Mouse (Mus musculus) forebrain, embryonic 10.5 days (tissue): ENCODE data around the gene Ly6g5b. TPM values are rescaled to one million over a fixed set of nuclear protein-coding genes. Genes with fewer than 3 reads are reported as not detected.
A peak's percentile ranks its signal among the peaks of the same experiment; 100 is the strongest.

Experiments
- DNase-seq: peaks from one replicate; pipeline ENCODE4 v3.0.0-alpha.2; 2017; ENCODE audit warnings: low spot score; ENCODE audit errors: extremely low spot score
- H3K27ac ChIP-seq: fragments of 300-500 bp; sonication (generic); 2 replicates; pipeline ENCODE4 v1.5.1; 2016; ENCODE audit warnings: mild to moderate bottlenecking
- H3K27me3 ChIP-seq: fragments of 300-500 bp; sonication (generic); 2 replicates; pipeline ENCODE4 v1.6.1; 2016; ENCODE audit warnings: mild to moderate bottlenecking; ENCODE audit not compliant: poor library complexity, severe bottlenecking
- H3K36me3 ChIP-seq: fragments of 300-500 bp; sonication (generic); replicated peaks from 2 replicates; pipeline ENCODE4 v1.6.1; 2016; ENCODE audit warnings: mild to moderate bottlenecking, moderate library complexity
- H3K4me1 ChIP-seq: fragments of 300-500 bp; sonication (generic); 2 replicates; pipeline ENCODE4 v1.6.1; 2016
- H3K4me3 ChIP-seq: fragments of 300-500 bp; sonication (generic); 2 replicates; pipeline ENCODE4 v1.5.1; 2016; ENCODE audit warnings: mild to moderate bottlenecking, moderate library complexity
- H3K9me3 ChIP-seq: fragments of 300-500 bp; sonication (generic); 2 replicates; pipeline ENCODE4 v1.6.1; 2016; ENCODE audit warnings: mild to moderate bottlenecking, moderate library complexity
- WGBS: fragments of 180-500 bp; shearing (Covaris S2); methylation state at CpG from one replicate; pipeline ENCODE4 v1.1.7; 2016; 5-methylcytosine and 5-hydroxymethylcytosine counted together
- polyA plus RNA-seq: library from polyadenylated mRNA; unstranded; fragments of >200 nt; fragmentation: Nextera tagmentation; extraction: Ambion mirVana; gene quantifications from 2 replicates; pipeline ENCODE4 v1.2.1, GENCODE M21; 2016

The Ly6g5b gene
- polyA plus RNA-seq, 1 experiment from 2014 or later: 1.4 TPM

DNA sequence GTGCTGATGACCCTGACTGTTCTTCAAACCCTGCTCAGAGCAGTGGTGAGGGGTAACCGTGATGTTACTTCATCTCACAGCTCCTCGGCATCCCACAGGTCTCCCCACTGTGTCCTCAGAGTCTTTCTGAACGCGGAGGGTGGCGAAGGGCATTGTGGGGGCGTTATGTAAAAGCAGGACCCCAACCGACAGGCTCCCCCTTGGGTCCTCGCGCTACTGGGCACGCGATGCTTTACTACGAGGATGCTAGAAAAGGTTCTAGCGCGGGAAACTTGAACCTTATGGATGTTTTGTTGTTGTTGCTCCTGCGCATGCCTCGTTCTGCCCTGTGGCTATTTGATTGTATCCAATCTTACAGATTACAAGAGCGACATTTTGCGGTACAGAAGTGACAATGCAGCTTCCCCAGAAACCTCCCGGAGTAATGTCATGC lies 6.7 kb upstream of the Ly6g5b start, which contains the start of gene Csnk2b:
Csnk2b (minus strand) TSS at position 183 of the 433 bp plus-strand sequence.
- WGBS: under 1% methylated on average over 19 of the region's 19 CpGs
- Histone ChIP-seq H3K27me3 (no peaks in the 10 kb centered on the region), H3K9me3 (no peaks in the 10 kb centered on the region), H3K4me1 (peaks cover 46% of the 10 kb centered on the region), H3K36me3 (peaks cover 54% of the 10 kb centered on the region), H3K4me3 (peak within 1 kb of the TSS; percentile 82), H3K27ac (peak within 1 kb of the TSS; percentile 93)
- no peak for DNase-seq

DNA sequence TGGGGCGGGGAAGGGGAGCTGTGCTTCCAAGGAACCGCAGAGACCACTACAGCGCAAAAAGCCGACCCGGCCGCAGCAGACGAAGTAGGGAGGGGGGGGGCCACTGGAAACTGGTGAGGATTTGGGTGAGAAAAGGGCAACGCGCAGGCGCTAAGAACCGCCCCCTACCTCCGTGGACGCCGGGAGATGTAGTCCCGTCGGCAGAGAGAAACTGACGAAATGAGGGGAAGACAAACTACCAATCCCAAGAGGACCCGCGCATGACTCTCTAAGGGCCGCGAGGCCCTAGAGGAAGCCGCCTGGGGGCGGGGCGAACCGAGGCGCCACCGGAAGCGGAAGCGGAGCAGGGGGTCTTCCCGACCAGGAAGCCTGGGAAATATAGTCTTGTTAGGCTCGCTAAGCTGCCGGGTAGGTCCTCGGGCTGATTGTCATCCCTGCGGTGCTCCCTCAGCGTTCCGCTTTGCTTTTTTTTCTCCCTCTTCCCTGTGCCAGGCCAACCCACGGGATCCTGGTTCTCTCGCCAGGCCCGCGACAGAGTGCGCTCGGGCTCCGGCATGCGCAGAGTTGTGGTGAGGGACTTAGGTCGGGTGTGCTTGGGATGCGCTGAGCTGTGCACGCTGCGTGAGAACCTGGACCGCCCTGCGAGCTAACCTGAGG lies 6.0 kb upstream of the Ly6g5b start, which contains the start of gene Gpank1:
Gpank1 (plus strand) TSS at position 313 of the 657 bp plus-strand sequence.
- Histone ChIP-seq H3K4me1 (peaks cover 39% of the 10 kb centered on the region), H3K9me3 (no peaks in the 10 kb centered on the region), H3K4me3 (peak within 1 kb of the TSS; percentile 82), H3K27ac (peak within 1 kb of the TSS; percentile 93), H3K36me3 (peaks cover 59% of the 10 kb centered on the region), H3K27me3 (no peaks in the 10 kb centered on the region)
- under 1% methylated on average over 50 of the region's 50 CpGs for WGBS
- DNase-seq: peak; percentile 97

DNA sequence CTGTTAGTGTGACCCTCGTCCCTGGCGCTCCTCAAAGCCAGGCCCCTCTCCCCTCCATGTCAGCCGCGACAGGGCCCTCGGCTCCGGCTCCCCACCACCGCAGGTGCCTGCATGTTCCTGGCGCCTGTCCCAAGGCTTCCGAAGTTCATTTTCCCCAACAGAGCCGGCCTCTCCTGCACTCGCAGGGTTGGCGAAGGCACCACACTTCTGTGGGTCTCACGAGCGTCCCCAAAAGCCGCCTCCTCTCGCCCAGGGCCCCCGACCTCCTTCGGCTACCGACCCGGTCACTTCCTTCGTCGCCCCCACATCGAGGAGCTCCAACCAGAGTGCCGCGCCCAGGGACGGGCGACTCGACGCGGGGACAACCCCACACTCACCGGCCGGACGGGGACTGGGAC lies 5.5 kb upstream of the Ly6g5b start:
- H3K9me3 ChIP-seq: no peaks in the 10 kb centered on the region
- H3K4me1 ChIP-seq: peaks cover 34% of the 10 kb centered on the region
- under 1% methylated on average over 33 of the region's 33 CpGs for WGBS
- peak overlapping the region; percentile 82 for H3K4me3 ChIP-seq
- H3K27me3 ChIP-seq: no peaks in the 10 kb centered on the region
- peaks cover 64% of the 10 kb centered on the region for H3K36me3 ChIP-seq
- DNase-seq: no peak
- H3K27ac ChIP-seq: peak overlapping the region; percentile 93

DNA sequence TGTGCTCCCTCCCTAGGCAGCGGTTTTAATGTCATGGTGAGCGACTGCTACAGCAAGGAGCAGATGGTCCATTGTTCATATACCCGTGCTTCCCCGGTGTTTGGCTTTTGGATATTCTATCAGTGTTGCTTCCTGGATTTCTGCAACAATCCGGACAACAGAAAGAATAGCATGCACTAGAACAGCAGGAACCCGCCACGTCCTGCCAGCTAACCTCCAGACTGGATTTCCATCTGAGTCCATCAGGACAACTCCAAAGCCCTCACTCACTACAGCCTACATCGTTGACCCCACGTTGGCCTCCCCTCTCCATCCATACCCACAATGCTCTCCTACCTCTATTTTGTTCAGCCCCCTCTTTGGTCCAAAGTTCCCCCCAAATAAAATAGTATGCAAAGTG lies 3.5 kb downstream of the Ly6g5b start:
- 87% methylated on average over 9 of the region's 9 CpGs for WGBS
- no peaks in the 10 kb centered on the region for H3K9me3 ChIP-seq
- no peaks in the 10 kb centered on the region for H3K27me3 ChIP-seq
- no peak overlapping the region for H3K4me3 ChIP-seq
- H3K27ac ChIP-seq: no peak overlapping the region
- H3K36me3 ChIP-seq: peaks cover 30% of the 10 kb centered on the region
- H3K4me1 ChIP-seq: no peaks in the 10 kb centered on the region
- no peak for DNase-seq

DNA sequence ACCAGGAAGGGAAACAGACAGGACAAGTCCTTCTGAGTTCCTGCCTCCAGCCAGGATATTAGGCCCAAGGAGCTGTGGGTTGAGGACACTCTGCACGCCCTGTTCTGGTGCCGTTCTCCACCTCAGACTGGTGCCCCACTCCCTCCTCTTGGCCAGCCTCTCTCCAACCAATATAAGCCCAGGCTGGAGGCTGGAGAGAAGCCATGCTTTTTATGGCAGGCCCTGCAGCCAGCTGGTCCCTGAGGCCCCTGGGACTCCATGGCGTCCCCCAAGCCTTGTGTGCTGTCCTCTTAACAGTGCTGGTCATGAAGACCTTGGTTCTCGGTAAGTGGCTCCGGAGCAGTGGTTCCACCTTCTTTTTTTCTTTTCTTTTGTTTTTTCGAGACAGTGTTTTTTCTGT lies 7.1 kb downstream of the Ly6g5b start, which contains the start of gene Ly6g5c:
Ly6g5c (plus strand) TSS at position 183 of the 400 bp plus-strand sequence.
- Histone ChIP-seq H3K36me3 (peaks cover 7% of the 10 kb centered on the region), H3K27ac (no peak within 1 kb of the TSS), H3K27me3 (no peaks in the 10 kb centered on the region), H3K9me3 (no peaks in the 10 kb centered on the region), H3K4me3 (no peak within 1 kb of the TSS), H3K4me1 (peaks cover 11% of the 10 kb centered on the region)
- DNase-seq: no peak
- 91% methylated on average over 6 of the region's 6 CpGs for WGBS

DNA sequence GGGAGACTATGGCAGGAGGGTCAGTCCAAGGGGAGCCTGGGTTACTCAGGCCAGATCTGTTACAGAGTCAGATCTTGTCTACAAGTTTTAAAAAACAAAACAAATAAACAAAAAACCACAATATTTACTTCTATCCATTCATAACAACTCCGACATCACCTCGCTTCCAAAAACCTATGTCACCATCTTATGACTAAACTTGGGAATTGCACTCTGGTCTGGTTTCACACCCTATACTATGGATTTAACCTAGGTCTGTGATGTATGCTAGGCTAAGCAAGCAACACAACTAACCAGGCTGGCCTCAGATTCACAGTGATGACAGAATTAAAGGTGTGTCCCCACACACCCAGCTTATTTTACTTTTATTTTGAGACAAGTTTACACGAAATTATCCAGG lies 8.7 kb downstream of the Ly6g5b start:
- Histone ChIP-seq H3K9me3 (no peaks in the 10 kb centered on the region), H3K27me3 (no peaks in the 10 kb centered on the region), H3K36me3 (peaks cover 23% of the 10 kb centered on the region), H3K4me1 (peaks cover 11% of the 10 kb centered on the region), H3K4me3 (peak overlapping the region; percentile 28; the same call in 1 of the 2 replicates), H3K27ac (peak overlapping the region; percentile 82)
- no peak for DNase-seq
- 81% methylated on average over 3 of the region's 3 CpGs for WGBS

DNA sequence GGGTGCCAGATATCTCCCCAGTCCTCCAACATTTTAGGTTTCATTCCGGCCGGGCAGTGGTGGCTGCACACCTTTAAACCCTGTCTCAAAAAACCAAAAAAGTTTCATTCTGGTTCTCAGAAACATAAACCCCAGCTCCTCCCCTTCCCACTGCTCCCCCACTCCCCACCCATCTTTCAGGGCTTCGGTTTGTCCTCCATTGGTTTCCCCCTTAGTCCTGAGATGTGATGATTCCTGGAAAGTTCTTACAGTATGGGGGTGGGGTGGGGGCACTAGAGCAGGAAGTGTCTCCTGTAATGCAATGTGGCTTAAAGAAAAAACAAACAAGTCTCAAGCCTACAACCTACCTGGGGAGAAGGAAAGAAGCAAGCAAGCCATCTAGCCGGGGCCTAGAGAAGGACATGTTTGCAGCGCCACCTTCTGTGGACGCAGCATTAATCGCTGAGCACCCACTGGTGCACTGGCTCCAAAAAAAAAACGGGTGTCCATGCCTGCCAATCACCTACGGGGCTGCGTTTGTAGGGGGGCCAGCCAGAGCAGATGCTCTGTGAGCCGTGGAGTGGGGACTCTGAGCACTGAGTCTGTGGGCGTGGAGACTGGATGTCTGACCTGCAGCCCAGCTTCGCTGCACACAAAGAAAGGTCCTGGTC lies 9.4 kb downstream of the Ly6g5b start:
- Histone ChIP-seq H3K27ac (peak overlapping the region; percentile 82), H3K4me3 (peak overlapping the region; percentile 28), H3K27me3 (no peaks in the 10 kb centered on the region), H3K9me3 (no peaks in the 10 kb centered on the region), H3K36me3 (peaks cover 30% of the 10 kb centered on the region), H3K4me1 (peaks cover 11% of the 10 kb centered on the region)
- WGBS: 27% methylated on average over 13 of the region's 13 CpGs
- DNase-seq: peak; percentile 21

DNA sequence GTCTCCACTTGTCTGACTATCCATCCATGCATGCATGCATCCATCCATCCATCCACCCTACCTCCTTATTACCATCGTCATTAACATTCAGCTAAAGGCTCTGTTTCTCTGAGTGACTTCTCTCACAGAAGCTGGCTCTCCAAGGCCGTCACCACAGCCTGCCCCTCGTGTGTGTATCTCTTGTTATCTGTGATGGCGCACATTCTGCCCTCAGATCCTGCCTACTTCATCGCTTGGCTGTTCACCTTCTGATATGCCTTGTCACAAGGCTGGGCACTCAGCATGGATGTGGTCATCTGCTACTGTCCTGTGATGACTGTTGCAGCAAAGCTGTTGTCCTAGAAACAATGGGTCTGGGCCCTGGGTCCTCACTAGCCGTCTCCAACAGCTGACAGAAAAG lies 10.5 kb downstream of the Ly6g5b start:
- no peak overlapping the region for H3K27ac ChIP-seq

DNA sequence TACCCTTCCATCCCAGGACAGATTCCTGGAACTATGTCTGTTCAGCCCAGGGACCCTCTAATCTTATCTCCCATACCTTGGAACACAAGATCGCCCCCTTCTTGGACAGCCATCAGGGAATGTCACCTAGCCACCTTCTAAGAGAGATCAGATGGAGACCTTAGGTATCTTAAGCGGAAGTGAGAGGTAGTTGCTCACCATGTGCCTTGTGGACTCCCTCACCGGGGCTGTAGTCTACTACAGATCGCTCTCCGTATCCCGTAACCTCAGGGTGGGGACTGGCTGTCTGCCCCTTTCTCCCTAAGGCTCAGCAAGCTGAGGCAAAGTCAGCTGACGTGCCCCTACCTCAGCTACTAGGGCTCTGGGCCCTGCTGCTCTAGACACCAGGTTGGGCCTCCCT lies 11.1 kb downstream of the Ly6g5b start:
- WGBS: 91% methylated on average over 7 of the region's 7 CpGs
- Histone ChIP-seq H3K9me3 (no peaks in the 10 kb centered on the region), H3K36me3 (peaks cover 47% of the 10 kb centered on the region), H3K4me1 (peaks cover 11% of the 10 kb centered on the region), H3K27me3 (no peaks in the 10 kb centered on the region), H3K4me3 (no peak overlapping the region), H3K27ac (no peak overlapping the region)
- DNase-seq: no peak

More for the DNA sequence above, 10.5 kb downstream of the Ly6g5b start:
- Histone ChIP-seq H3K4me3 (no peak overlapping the region), H3K27me3 (no peaks in the 10 kb centered on the region), H3K36me3 (peaks cover 41% of the 10 kb centered on the region), H3K4me1 (peaks cover 11% of the 10 kb centered on the region), H3K9me3 (no peaks in the 10 kb centered on the region)
- DNase-seq: no peak
- 81% methylated on average over 6 of the region's 6 CpGs for WGBS

DNA sequence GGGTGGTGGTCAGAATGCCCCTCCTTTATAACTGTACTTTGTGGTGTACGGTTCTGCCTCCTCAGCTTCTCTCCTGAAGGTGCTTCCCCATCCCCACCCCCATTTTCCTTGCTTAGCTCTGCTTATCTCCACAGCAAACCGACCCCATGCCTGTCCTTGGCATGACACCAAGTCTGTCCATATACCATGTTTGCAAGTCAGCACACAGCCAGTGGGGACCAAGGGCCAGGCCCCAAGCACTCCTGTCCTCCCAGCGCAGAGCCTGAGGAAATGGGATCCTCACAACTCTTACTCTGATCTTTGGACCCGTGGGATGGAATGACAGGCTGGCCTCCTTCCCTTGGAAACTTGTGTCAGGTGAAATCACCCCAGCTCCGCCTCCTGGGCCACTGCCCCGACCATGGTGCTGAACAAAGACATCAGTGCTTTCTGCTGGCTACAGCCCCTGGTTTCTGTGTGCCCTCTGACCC lies 12.0 kb downstream of the Ly6g5b start:
- H3K4me1 ChIP-seq: peaks cover 11% of the 10 kb centered on the region
- no peaks in the 10 kb centered on the region for H3K27me3 ChIP-seq
- no peaks in the 10 kb centered on the region for H3K9me3 ChIP-seq
- H3K4me3 ChIP-seq: 0 out of 2 replicates have a peak overlapping the region, but pooled peaks have one; percentile 15
- DNase-seq: no peak
- WGBS: 79% methylated on average over 6 of the region's 6 CpGs
- no peak overlapping the region for H3K27ac ChIP-seq
- H3K36me3 ChIP-seq: peaks cover 56% of the 10 kb centered on the region

DNA sequence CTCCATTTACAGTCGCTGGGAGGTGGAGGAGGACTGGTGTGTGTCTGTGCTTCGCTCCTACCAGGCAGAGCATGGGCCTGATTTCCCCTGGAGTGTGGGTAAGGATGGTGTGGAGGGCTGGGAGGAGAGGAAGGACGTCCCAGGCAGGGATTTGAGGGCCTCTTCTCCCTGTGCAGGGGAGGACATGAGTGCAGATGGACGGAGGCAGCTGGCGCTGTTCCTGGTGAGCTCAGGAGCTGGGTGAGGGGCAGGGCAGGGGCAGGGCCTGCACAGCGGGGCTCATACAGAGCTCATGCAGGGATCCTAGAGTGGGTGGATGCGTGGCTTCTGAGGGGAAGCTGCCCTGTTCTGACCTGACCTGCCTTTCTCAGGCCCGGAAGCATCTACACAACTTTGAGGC lies 12.9 kb downstream of the Ly6g5b start:
- no peak overlapping the region for H3K4me3 ChIP-seq
- 90% methylated on average over 7 of the region's 8 CpGs for WGBS
- no peaks in the 10 kb centered on the region for H3K9me3 ChIP-seq
- H3K27ac ChIP-seq: no peak overlapping the region
- H3K4me1 ChIP-seq: peaks cover 11% of the 10 kb centered on the region
- DNase-seq: no peak
- H3K27me3 ChIP-seq: no peaks in the 10 kb centered on the region
- peaks cover 64% of the 10 kb centered on the region for H3K36me3 ChIP-seq

DNA sequence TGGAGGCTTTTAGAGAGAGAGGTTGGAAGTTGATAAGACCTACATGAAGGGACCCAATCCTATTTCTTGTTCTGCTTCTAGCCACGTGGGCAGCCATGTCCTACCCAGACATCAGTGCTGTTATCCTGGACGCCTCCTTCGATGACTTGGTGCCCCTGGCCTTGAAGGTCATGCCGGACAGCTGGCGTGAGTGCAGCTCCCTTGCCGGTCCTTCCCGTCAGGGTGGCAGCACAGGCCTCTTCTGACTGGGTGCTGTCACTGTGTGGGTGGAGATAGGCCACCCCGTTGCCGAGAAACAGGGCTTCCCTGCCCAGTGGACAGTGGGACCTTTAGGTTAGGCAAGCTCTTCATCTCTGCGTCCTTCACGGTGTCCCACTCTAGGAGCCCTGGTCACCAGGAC lies 14.1 kb downstream of the Ly6g5b start:
- WGBS: 88% methylated on average over 11 of the region's 11 CpGs
- DNase-seq: no peak
- peaks cover 75% of the 10 kb centered on the region for H3K36me3 ChIP-seq
- peaks cover 8% of the 10 kb centered on the region for H3K4me1 ChIP-seq
- H3K9me3 ChIP-seq: no peaks in the 10 kb centered on the region
- H3K27ac ChIP-seq: no peak overlapping the region
- no peaks in the 10 kb centered on the region for H3K27me3 ChIP-seq
- no peak overlapping the region for H3K4me3 ChIP-seq

DNA sequence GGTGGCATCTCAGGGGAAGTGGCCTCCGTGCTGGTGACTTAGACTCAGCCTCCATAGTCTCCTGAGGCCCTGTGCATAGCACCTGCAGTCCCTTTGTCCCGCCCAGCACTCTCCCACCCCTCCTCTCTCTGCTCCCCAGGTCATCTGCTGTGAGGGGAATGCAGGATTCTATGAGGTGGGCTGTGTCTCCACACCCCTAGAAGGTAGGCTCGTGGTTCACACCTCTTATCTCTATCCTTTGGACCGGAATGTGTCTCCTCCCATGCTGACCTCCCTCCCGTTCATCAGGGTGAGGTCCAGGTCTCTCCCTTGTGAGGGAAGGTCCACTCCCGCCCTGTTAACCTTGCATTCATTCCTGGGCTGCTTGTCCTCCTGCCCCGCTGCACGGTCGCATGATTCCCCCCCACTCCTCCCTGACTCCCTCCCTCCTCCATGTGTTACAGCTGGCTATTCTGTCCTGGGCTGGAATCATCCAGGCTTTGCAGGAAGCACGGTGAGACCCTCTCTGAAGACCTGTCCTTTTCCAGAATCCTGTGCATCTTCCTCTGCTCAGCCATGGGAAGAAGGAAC lies 14.9 kb downstream of the Ly6g5b start:
- Histone ChIP-seq H3K4me3 (no peak overlapping the region; the same call in 1 of the 2 replicates), H3K9me3 (no peaks in the 10 kb centered on the region), H3K36me3 (peaks cover 83% of the 10 kb centered on the region), H3K27me3 (no peaks in the 10 kb centered on the region), H3K27ac (no peak overlapping the region), H3K4me1 (no peaks in the 10 kb centered on the region; the same call in 1 of the 2 replicates)
- WGBS: 77% methylated on average over 10 of the region's 10 CpGs
- no peak for DNase-seq
